Mouse (Mus musculus) heart, embryonic 14.5 days (tissue): Measurements from ENCODE around the gene Nup133. TPM values are rescaled to one million over a fixed set of nuclear protein-coding genes. Genes with fewer than 3 reads are reported as not detected.

Source experiments
- ATAC-seq: fragments of 200-750 bp; cut with Nextera tagmentation; 2 replicates; pipeline ENCODE4 v1.8.0; 2017; ENCODE audit warnings: low read depth, moderate TSS enrichment; ENCODE audit not compliant: insufficient number of reproducible peaks, insufficient read depth, low FRiP score
- H3K27ac ChIP-seq, 2 experiments: fragments of 200-500 bp in 1 of 2; fragments of 300-500 bp in 1 of 2; sonication (generic) in 1 of 2; replicated peaks in 1 of 2; 2 replicates each; pipeline ENCODE4 v1.5.1; 2012 to 2014; ENCODE audit warnings: low read depth in 2 of 2, low read length in 2 of 2, control low read depth in 1 of 2, mild to moderate bottlenecking in 1 of 2, mixed read lengths in 1 of 2; ENCODE audit not compliant: control insufficient read depth in 1 of 2, insufficient read depth in 1 of 2
- H3K27me3 ChIP-seq: fragments of 300-500 bp; sonication (generic); 2 replicates; pipeline ENCODE4 v1.6.1; 2014; ENCODE audit warnings: mild to moderate bottlenecking, low read length, control low read depth; ENCODE audit not compliant: control insufficient read depth, insufficient read depth
- H3K36me3 ChIP-seq: fragments of 300-500 bp; sonication (generic); 2 replicates; pipeline ENCODE4 v1.6.1; 2014; ENCODE audit warnings: mild to moderate bottlenecking, control low read depth, low read length, mixed read lengths; ENCODE audit not compliant: control insufficient read depth, insufficient read depth
- H3K4me1 ChIP-seq, 2 experiments: fragments of 200-500 bp in 1 of 2; fragments of 300-500 bp in 1 of 2; sonication (generic) in 1 of 2; 2 replicates each; pipeline ENCODE4 v1.6.1; 2012 to 2014; ENCODE audit warnings: low read length in 2 of 2, control low read depth in 1 of 2, mixed read lengths in 1 of 2; ENCODE audit not compliant: control insufficient read depth in 2 of 2, insufficient read depth in 2 of 2
- H3K4me2 ChIP-seq: fragments of 300-500 bp; sonication (generic); 2 replicates; pipeline ENCODE4 v1.6.1; 2014; ENCODE audit warnings: mild to moderate bottlenecking, low read length
- H3K4me3 ChIP-seq, 2 experiments: fragments of 200-500 bp in 1 of 2; fragments of 300-500 bp in 1 of 2; sonication (generic) in 1 of 2; 2 replicates each; pipeline ENCODE4 v1.5.1; 2012 to 2014; ENCODE audit warnings: low read length in 2 of 2, mild to moderate bottlenecking in 2 of 2, control low read depth in 1 of 2, low read depth in 1 of 2, moderate library complexity in 1 of 2; ENCODE audit not compliant: control insufficient read depth in 1 of 2, insufficient read depth in 1 of 2
- H3K9ac ChIP-seq: fragments of 300-500 bp; sonication (generic); 2 replicates; pipeline ENCODE4 v1.6.1; 2014; ENCODE audit warnings: mild to moderate bottlenecking, low read length
- H3K9me3 ChIP-seq: fragments of 300-500 bp; sonication (generic); 2 replicates; pipeline ENCODE4 v1.6.1; 2016; ENCODE audit warnings: low read length, control low read depth; ENCODE audit not compliant: control insufficient read depth
- WGBS: fragments of 180-500 bp; shearing (Covaris S2); extraction: QIAGEN DNeasy Blood & Tissue Kit; methylation state at CpG from one replicate; pipeline ENCODE4 v1.1.7; 2014; 5-methylcytosine and 5-hydroxymethylcytosine counted together
- polyA plus RNA-seq: library from polyadenylated mRNA; unstranded; fragments of >200 nt; fragmentation: Nextera tagmentation; extraction: Ambion mirVana; gene quantifications from 2 replicates; pipeline ENCODE4 v1.2.1, GENCODE M21; 2014

Gene Nup133
- polyA plus RNA-seq, result 24.2 and 24.9 TPM in 2 replicates

GRCm38 (mm10) chr8:123948942-123949685 is at the start of gene Nup133:
TSS of gene Nup133 (minus strand) at chr8:123949265.
- H3K27me3 ChIP-seq, result no peaks in the 10 kb centered on the region
- peak within 1 kb of the TSS; percentile 93 for H3K9ac ChIP-seq
- H3K4me2 ChIP-seq, result peak within 1 kb of the TSS; percentile 92
- H3K4me1 ChIP-seq, result peaks cover 2 to 12% of the 10 kb centered on the region in 2 experiments; a peak in 3 of 4 replicates
- under 1% methylated on average over 77 of the region's 77 CpGs for WGBS
- H3K27ac ChIP-seq, result peak within 1 kb of the TSS; percentile 70 to 87
- peak; percentile 78 for ATAC-seq
- H3K9me3 ChIP-seq, result no peaks in the 10 kb centered on the region
- peak within 1 kb of the TSS; percentile 64 to 82 for H3K4me3 ChIP-seq
- H3K36me3 ChIP-seq, result peaks cover 45% of the 10 kb centered on the region

GRCm38 (mm10) chr8:123993997-123994396 is 44.9 kb upstream of the Nup133 start:
- WGBS, result 93% methylated on average over 3 of the region's 3 CpGs
- no peaks in the 10 kb centered on the region for H3K9me3 ChIP-seq
- H3K27ac ChIP-seq, result no peak overlapping the region
- peaks cover 40% of the 10 kb centered on the region for H3K36me3 ChIP-seq
- H3K4me2 ChIP-seq, result no peak overlapping the region
- no peaks in the 10 kb centered on the region for H3K27me3 ChIP-seq
- no peak overlapping the region for H3K4me3 ChIP-seq
- H3K9ac ChIP-seq, result no peak overlapping the region
- no peak for ATAC-seq
- H3K4me1 ChIP-seq, result peaks cover 8 to 18% of the 10 kb centered on the region in 2 experiments

GRCm38 (mm10) chr8:123993597-123993996 is 44.5 kb upstream of the Nup133 start:
- no peaks in the 10 kb centered on the region for H3K9me3 ChIP-seq
- no peaks in the 10 kb centered on the region for H3K27me3 ChIP-seq
- no peak overlapping the region for H3K9ac ChIP-seq
- no peak overlapping the region for H3K4me2 ChIP-seq
- no peak overlapping the region for H3K4me3 ChIP-seq
- no peak overlapping the region for H3K27ac ChIP-seq
- H3K36me3 ChIP-seq, result peaks cover 36% of the 10 kb centered on the region
- WGBS, result 87% methylated on average over 5 of the region's 5 CpGs
- peaks cover 12 to 22% of the 10 kb centered on the region in 2 experiments for H3K4me1 ChIP-seq
- no peak for ATAC-seq

- WGBS, result 63% methylated on average over 8 of the region's 8 CpGs
These were observed 43.5 kb upstream of the Nup133 start for GRCm38 (mm10) chr8:123992587-123992986.

GRCm38 (mm10) chr8:123990277-123991049 is 41.4 kb upstream of the Nup133 start:
- Histone ChIP-seq H3K9ac (no peak overlapping the region), H3K27ac (no peak overlapping the region), H3K27me3 (no peaks in the 10 kb centered on the region), H3K4me3 (no peak overlapping the region), H3K9me3 (no peaks in the 10 kb centered on the region), H3K36me3 (peaks cover 9% of the 10 kb centered on the region), H3K4me2 (no peak overlapping the region), H3K4me1 (peaks cover 14 to 23% of the 10 kb centered on the region in 2 experiments)
- WGBS, result 41% methylated on average over 13 of the region's 13 CpGs
- no peak for ATAC-seq

More at GRCm38 (mm10) chr8:123992587-123992986, 43.5 kb upstream of the Nup133 start:
- Histone ChIP-seq H3K4me1 (peaks cover 14 to 23% of the 10 kb centered on the region in 2 experiments), H3K9me3 (no peaks in the 10 kb centered on the region), H3K4me3 (no peak overlapping the region), H3K9ac (no peak overlapping the region), H3K36me3 (peaks cover 27% of the 10 kb centered on the region), H3K4me2 (no peak overlapping the region), H3K27me3 (no peaks in the 10 kb centered on the region), H3K27ac (no peak overlapping the region)
- no peak for ATAC-seq

- peak overlapping the region; percentile 35 for H3K4me2 ChIP-seq
- H3K27ac ChIP-seq, result peak overlapping the region; percentile 57 to 73
- no peaks in the 10 kb centered on the region for H3K9me3 ChIP-seq
- peaks cover 14 to 23% of the 10 kb centered on the region in 2 experiments for H3K4me1 ChIP-seq
- 0 out of 2 replicates have a peak, but pooled peaks cover 4% of the 10 kb centered on the region for H3K36me3 ChIP-seq
- no peak overlapping the region for H3K4me3 ChIP-seq
- WGBS, result 11% methylated on average over 7 of the region's 7 CpGs
- 0 out of 2 replicates have a peak overlapping the region, but pooled peaks have one; percentile 1 for H3K9ac ChIP-seq
- no peak for ATAC-seq
- no peaks in the 10 kb centered on the region for H3K27me3 ChIP-seq
These were observed 40.1 kb upstream of the Nup133 start for GRCm38 (mm10) chr8:123989128-123989527.

GRCm38 (mm10) chr8:123988605-123989038 is 39.6 kb upstream of the Nup133 start:
- Histone ChIP-seq H3K4me1 (peaks cover 14 to 23% of the 10 kb centered on the region in 2 experiments), H3K27me3 (no peaks in the 10 kb centered on the region), H3K4me3 (no peak overlapping the region), H3K9ac (0 out of 2 replicates have a peak overlapping the region, but pooled peaks have one; percentile 1), H3K9me3 (no peaks in the 10 kb centered on the region), H3K27ac (peak overlapping the region; percentile 57 to 73), H3K36me3 (0 out of 2 replicates have a peak, but pooled peaks cover 4% of the 10 kb centered on the region), H3K4me2 (peak overlapping the region; percentile 35)
- 19% methylated on average over 6 of the region's 6 CpGs for WGBS
- ATAC-seq, result 0 out of 2 replicates have a peak, but pooled peaks have one; percentile 32
